Mouse (Mus musculus) E14TG2a.4 (cell line): ENCODE data around the gene Tfap2e.

Source experiments
- CTCF ChIP-seq: conservative IDR thresholded peaks from 2 replicates; pipeline ENCODE4 v1.5.1; 2014; ENCODE audit warnings: low read length
- POU5F1 ChIP-seq: IDR thresholded peaks from 2 replicates; pipeline ENCODE4 v1.6.1; 2014; ENCODE audit warnings: low read length, borderline replicate concordance

DNA sequence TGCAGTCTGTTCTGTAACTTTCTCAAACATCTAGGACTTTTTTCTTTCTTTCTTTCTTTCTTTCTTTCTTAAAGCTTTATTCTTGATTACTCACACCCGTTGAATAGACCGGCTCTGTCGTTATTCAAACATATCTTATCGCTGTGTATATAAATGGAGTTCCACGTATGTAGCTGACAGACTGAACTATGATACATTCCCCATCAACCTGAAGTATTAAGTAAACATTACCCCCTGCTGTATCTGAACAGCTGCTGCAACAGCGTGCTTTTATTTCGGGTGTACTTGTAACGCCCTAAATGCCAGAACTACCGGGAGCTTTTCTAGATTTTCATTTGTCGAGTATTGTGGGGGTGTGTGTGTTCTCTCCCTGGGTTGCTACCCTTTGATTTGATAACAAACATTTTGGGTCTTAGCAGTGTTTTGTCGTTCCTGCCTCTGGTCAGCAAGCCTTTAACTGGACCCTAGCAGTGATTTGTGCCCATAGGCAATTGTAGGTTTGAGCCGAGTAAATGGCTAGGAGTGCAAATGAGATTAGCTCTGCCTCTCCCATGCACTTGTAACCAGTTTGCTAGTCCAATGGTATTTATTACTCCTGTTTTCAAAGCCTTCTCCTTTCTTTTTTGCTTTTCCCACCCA is 18.8 kb upstream of the Tfap2e start:
- TF ChIP-seq CTCF, result no peak
- no peak for TF ChIP-seq POU5F1
